Mouse (Mus musculus) ES-Bruce4 (cell line): ENCODE measurements around the gene Tsc1.

ENCODE experiments used
- CTCF ChIP-seq: IDR thresholded peaks from one replicate; pipeline ENCODE4 v1.8.1; 2011; ENCODE audit warnings: low read depth, low read length
- EP300 ChIP-seq: IDR thresholded peaks from 2 replicates; pipeline ENCODE4 v1.6.1; 2011; ENCODE audit warnings: low read depth, low read length; ENCODE audit not compliant: insufficient read depth

GRCm38 (mm10) chr2:28596998-28597397, 44.0 kb upstream of the Tsc1 start:
- TF ChIP-seq EP300 (no peak), CTCF (peak; percentile 73)
